Mouse (Mus musculus) forebrain, embryonic 11.5 days (tissue): ENCODE results near the gene Hist2h2bb. TPM values are rescaled to one million over a fixed set of nuclear protein-coding genes. Genes with fewer than 3 reads are reported as not detected.
"Not testable (repeated sequence)": the region's sequence is repeated elsewhere in the genome, so short reads cannot be mapped to it uniquely, and the experiment has no call there.

Source experiments
- ATAC-seq: fragments of 200-750 bp; cut with Nextera tagmentation; replicated peaks from 2 replicates; pipeline ENCODE4 v1.8.0; 2017; ENCODE audit warnings: moderate TSS enrichment; ENCODE audit not compliant: low FRiP score
- DNase-seq: peaks from one replicate; pipeline ENCODE4 v3.0.0-alpha.2; 2017; ENCODE audit warnings: low spot score
- H3K27ac ChIP-seq: fragments of 300-500 bp; sonication (generic); 2 replicates; pipeline ENCODE4 v1.5.1; 2014; ENCODE audit warnings: low read depth, low read length
- H3K27me3 ChIP-seq: fragments of 300-500 bp; sonication (generic); 2 replicates; pipeline ENCODE4 v1.6.1; 2014; ENCODE audit warnings: mild to moderate bottlenecking, low read length, mixed read lengths; ENCODE audit not compliant: control insufficient read depth, insufficient read depth
- H3K36me3 ChIP-seq: fragments of 300-500 bp; sonication (generic); 2 replicates; pipeline ENCODE4 v1.6.1; 2014; ENCODE audit warnings: mild to moderate bottlenecking, low read length, moderate library complexity, mixed read lengths; ENCODE audit not compliant: control insufficient read depth, insufficient read depth
- H3K4me1 ChIP-seq: fragments of 300-500 bp; sonication (generic); replicated peaks from 2 replicates; pipeline ENCODE4 v1.6.1; 2014; ENCODE audit warnings: low read length, mixed read lengths; ENCODE audit not compliant: control insufficient read depth, insufficient read depth
- H3K4me2 ChIP-seq: fragments of 300-500 bp; sonication (generic); 2 replicates; pipeline ENCODE4 v1.6.1; 2014; ENCODE audit warnings: low read depth, mild to moderate bottlenecking, low read length, moderate library complexity, mixed read lengths; ENCODE audit not compliant: severe bottlenecking
- H3K4me3 ChIP-seq: fragments of 300-500 bp; sonication (generic); 2 replicates; pipeline ENCODE4 v1.5.1; 2014; ENCODE audit warnings: low read depth, low read length
- H3K9ac ChIP-seq: fragments of 300-500 bp; sonication (generic); 2 replicates; pipeline ENCODE4 v1.6.1; 2014; ENCODE audit warnings: low read length
- H3K9me3 ChIP-seq: fragments of 300-500 bp; sonication (generic); 2 replicates; pipeline ENCODE4 v1.6.1; 2016; ENCODE audit warnings: low read length, mixed read lengths; ENCODE audit not compliant: control insufficient read depth
- WGBS: fragments of 180-500 bp; shearing (Covaris S2); extraction: QIAGEN DNeasy Blood & Tissue Kit; methylation state at CpG from one replicate; pipeline ENCODE4 v1.1.7; 2014; 5-methylcytosine and 5-hydroxymethylcytosine counted together
- polyA plus RNA-seq: library from polyadenylated mRNA; unstranded; fragments of >200 nt; fragmentation: Nextera tagmentation; extraction: Ambion mirVana; gene quantifications from 2 replicates; pipeline ENCODE4 v1.2.1, GENCODE M21; 2014

The Hist2h2bb gene
- polyA plus RNA-seq, 1 experiment from 2014 or later, result 28.7 TPM

DNA sequence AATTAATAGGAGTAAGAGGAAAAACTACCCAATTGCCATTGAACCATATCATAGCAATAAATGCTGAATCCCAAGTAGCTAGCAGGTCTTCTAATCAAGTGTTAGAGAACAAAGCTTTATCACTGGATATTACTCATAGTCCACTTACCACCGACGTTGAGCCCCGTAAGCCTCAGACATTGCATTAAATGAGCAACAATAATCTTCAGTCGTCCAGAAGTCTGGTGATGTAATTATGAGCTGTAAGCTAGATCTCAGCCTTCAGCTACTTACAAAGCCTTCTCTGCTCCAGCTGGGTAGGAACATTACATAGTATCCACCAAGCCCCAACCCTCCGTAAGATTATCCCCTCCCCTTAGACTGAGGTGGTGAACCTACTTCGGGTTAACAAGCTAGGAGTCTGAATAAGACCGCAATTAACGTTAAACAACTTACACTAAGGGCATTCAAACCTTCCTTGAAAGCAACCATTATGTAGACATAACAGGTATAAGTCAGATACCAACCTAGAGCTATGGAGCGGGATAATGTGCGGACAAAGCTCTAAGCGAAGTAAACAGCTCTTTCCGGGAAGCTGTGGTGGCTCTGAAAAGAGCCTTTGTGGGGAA, 31.5 kb upstream of the Hist2h2bb start:
- H3K27ac ChIP-seq, result peak overlapping the region; percentile 75
- H3K27me3 ChIP-seq, result no peaks in the 10 kb centered on the region
- H3K36me3 ChIP-seq, result no peaks in the 10 kb centered on the region
- 0 out of 2 replicates have a peak, but pooled peaks cover 2% of the 10 kb centered on the region for H3K4me1 ChIP-seq
- peak overlapping the region; percentile 33 for H3K4me3 ChIP-seq
- peak overlapping the region; percentile 55 for H3K4me2 ChIP-seq
- under 1% methylated on average over 12 of the region's 12 CpGs for WGBS
- DNase-seq, result no peak
- H3K9ac ChIP-seq, result peak overlapping the region; percentile 65
- no peak for ATAC-seq
- no peaks in the 10 kb centered on the region for H3K9me3 ChIP-seq

DNA sequence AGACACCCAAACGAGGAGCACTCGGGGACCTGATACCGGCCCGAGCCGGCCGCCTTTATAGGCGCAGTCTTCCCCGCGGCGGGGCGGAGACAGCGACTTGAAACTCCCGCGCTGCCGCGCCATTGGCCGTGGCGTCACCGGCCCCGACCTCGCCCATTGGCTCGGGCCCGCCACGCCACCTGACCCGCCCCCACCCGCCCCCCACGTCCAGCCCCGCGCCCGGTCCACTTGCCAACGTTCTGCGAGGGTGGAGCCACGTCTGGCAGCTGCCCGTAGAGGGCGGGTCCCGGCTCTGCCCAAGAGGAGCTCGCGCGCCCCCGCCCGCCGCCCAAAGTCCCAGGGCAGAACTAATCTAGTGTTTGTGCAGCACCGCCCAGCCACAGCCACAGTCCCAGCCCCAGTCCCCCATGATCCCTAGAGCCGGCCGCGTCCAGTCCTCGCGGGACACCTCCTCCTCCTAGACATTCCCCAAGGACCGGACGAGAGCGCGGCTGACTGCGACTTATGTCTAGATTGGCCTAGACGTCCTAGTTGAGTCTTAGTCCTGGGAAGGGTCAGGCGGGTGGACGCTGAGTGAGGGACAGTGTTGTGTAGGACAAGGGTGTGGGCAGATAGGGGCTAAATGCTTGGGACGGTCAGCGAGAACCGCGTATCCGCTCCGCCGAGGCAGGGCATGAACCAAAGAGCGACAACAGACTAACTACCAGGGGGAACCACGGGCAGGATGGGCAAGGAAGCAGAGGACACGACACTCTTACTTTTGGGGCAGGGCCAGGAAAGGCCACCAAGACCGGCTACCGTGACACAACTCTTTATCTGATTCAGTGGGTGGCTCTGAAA, 30.4 kb upstream of the Hist2h2bb start, which contains the start of gene Hist2h3c2:
Gene Hist2h3c2, minus strand, starts transcription at position 174 of the 840 bp plus-strand sequence.
- Histone ChIP-seq H3K4me3 (peak within 1 kb of the TSS; percentile 33), H3K27ac (peak within 1 kb of the TSS; percentile 75), H3K9ac (peak within 1 kb of the TSS; percentile 65), H3K4me2 (peak within 1 kb of the TSS; percentile 55)
- not testable (repeated sequence) for H3K4me1 ChIP-seq, H3K36me3 ChIP-seq, H3K27me3 ChIP-seq, H3K9me3 ChIP-seq, DNase-seq
- WGBS, result 0% methylated on average over 10 of the region's 68 CpGs
- ATAC-seq, result peak; percentile 93

DNA sequence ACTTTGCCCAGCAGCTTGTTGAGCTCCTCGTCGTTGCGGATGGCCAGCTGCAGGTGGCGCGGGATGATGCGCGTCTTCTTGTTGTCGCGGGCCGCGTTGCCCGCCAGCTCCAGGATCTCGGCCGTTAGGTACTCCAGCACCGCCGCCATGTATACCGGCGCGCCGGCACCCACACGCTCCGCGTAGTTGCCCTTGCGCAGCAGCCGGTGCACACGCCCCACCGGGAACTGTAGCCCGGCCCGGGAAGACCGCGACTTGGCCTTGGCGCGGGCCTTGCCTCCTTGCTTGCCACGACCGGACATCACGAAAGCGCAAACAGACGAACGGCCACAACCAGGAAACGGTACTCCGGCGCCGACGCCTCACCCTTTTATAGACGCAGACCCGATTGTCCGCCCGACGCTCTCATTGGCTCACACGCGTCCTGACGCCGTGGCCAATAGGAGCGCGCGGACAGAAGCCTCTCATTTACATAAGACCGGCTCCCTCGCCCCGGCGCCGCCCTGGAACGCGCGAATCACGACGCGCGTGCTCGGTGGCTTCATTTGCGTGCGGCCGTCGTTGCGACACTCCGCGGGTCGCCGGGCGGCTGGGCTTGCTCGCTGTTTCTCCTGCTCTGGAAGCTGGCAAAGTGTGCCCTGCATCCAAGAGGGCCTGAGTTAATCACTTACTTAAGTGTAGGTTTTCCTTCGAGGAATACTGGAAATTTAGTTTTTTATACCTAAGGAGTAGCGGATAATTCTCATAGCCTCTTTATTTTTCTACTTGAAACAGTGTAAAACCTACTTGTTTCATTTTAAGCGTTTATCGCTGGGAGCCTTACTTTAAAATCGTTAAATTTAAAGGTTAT, 29.4 kb upstream of the Hist2h2bb start, which contains the start of gene Hist2h2aa2:
Gene Hist2h2aa2, minus strand, starts transcription at position 328 of the 850 bp plus-strand sequence.
- WGBS, result 6% methylated on average over 24 of the region's 85 CpGs
- not testable (repeated sequence) for H3K27me3 ChIP-seq, H3K9me3 ChIP-seq, H3K36me3 ChIP-seq, H3K4me1 ChIP-seq
- Histone ChIP-seq H3K9ac (peak within 1 kb of the TSS; percentile 64), H3K4me3 (peak within 1 kb of the TSS; percentile 21; the same call in 1 of the 2 replicates), H3K4me2 (peak within 1 kb of the TSS; percentile 31; the same call in 1 of the 2 replicates), H3K27ac (peak within 1 kb of the TSS; percentile 84)
- DNase-seq (peak; percentile 87), ATAC-seq (peak; percentile 80)

DNA sequence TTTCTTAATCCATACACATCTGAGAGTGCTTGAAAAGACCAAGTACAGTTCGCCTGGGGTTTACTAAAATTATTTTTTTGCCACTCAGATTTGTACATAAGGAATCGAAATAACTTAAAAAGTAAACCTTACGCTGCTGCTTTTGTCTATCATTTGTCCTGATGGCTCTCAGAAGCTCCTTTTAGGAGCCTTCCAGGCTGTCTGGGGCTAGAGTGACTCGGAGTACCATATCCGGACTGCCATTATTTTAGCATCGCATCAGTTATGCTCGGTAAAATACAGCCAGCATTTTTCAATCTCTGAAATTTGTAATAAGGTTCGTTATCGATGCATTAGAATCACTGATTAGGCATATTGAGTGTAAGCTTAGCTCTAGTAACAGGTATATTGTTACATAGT, 28.8 kb upstream of the Hist2h2bb start:
- Histone ChIP-seq H3K4me1 (peaks cover 6% of the 10 kb centered on the region; the same call in 1 of the 2 replicates), H3K4me3 (no peak overlapping the region), H3K9ac (peak overlapping the region; percentile 64), H3K4me2 (no peak overlapping the region), H3K36me3 (no peaks in the 10 kb centered on the region), H3K9me3 (no peaks in the 10 kb centered on the region), H3K27ac (peak overlapping the region; percentile 84), H3K27me3 (no peaks in the 10 kb centered on the region)
- ATAC-seq (no peak), DNase-seq (no peak)
- WGBS, result 76% methylated on average over 9 of the region's 9 CpGs

DNA sequence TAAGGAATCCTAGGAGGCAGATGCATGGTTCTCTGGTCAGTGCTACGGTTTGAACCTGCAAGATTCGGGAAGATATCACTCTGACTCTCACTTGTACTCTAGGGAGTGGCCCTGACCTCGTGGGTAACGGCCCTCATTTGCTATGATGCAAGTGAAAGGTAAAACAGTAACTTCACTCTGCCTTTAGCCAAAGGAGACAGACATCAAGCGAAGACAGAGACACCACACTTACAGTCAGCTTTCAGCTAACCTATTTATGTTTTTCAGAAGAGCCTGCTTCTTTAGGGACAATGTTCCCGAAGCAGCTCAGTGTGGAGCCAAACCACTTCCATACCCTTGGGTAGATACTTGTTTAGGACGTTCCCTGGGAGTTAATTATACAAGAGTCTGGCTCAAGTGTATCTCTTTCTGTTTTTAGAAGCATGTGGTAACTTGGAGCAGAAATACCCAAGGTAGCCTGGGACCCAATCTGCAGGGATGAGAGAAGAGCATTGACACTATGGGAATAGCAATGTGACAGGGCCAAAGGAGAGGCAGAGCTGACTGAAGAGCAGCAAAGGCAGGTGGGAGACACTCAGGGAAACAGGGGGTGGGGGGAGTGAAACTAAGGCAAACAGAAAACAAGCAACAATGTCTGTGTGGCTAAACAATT, 25.5 kb upstream of the Hist2h2bb start:
- no peaks in the 10 kb centered on the region; the same call in 1 of the 2 replicates for H3K27me3 ChIP-seq
- 0 out of 2 replicates have a peak overlapping the region, but pooled peaks have one; percentile 41 for H3K4me3 ChIP-seq
- H3K27ac ChIP-seq, result peak overlapping the region; percentile 97
- WGBS, result 86% methylated on average over 7 of the region's 7 CpGs
- H3K36me3 ChIP-seq, result no peaks in the 10 kb centered on the region
- DNase-seq (no peak), ATAC-seq (no peak)
- peak overlapping the region; percentile 85 for H3K9ac ChIP-seq
- H3K4me2 ChIP-seq, result peak overlapping the region; percentile 63; the same call in 1 of the 2 replicates
- H3K9me3 ChIP-seq, result no peaks in the 10 kb centered on the region
- H3K4me1 ChIP-seq, result peaks cover 6% of the 10 kb centered on the region; the same call in 1 of the 2 replicates

DNA sequence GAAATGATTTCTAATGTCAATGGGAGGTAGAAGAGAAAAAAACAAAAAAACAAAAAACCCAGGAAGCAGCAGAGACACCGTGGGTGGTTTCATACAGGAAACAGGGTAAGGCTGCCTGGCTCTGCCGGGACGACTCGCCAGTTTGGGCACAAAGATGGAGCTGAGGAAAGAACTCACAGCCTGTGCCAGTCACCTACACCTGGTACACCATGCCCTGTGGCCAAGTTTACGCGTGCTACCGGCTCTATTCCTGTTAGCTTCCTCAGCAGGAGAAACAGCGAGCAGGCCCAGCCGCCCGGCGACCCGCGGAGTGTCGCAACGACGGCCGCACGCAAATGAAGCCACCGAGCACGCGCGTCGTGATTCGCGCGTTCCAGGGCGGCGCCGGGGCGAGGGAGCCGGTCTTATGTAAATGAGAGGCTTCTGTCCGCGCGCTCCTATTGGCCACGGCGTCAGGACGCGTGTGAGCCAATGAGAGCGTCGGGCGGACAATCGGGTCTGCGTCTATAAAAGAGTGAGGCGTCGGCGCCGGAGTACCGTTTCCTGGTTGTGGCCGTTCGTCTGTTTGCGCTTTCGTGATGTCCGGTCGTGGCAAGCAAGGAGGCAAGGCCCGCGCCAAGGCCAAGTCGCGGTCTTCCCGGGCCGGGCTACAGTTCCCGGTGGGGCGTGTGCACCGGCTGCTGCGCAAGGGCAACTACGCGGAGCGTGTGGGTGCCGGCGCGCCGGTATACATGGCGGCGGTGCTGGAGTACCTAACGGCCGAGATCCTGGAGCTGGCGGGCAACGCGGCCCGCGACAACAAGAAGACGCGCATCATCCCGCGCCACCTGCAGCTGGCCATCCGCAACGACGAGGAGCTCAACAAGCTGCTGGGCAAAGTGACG, 24.3 kb upstream of the Hist2h2bb start, which contains the start of gene Hist2h2aa1:
Gene Hist2h2aa1, plus strand, starts transcription at position 495 of the 884 bp plus-strand sequence.
- peak; percentile 86 for ATAC-seq
- peak within 1 kb of the TSS; percentile 97 for H3K27ac ChIP-seq
- H3K9me3 ChIP-seq, H3K36me3 ChIP-seq, H3K4me1 ChIP-seq, H3K27me3 ChIP-seq: not testable (repeated sequence)
- WGBS, result 0% methylated on average over 12 of the region's 88 CpGs
- H3K4me3 ChIP-seq, result peak within 1 kb of the TSS; percentile 41
- peak; percentile 85 for DNase-seq
- H3K9ac ChIP-seq, result peak within 1 kb of the TSS; percentile 85
- H3K4me2 ChIP-seq, result peak within 1 kb of the TSS; percentile 63

DNA sequence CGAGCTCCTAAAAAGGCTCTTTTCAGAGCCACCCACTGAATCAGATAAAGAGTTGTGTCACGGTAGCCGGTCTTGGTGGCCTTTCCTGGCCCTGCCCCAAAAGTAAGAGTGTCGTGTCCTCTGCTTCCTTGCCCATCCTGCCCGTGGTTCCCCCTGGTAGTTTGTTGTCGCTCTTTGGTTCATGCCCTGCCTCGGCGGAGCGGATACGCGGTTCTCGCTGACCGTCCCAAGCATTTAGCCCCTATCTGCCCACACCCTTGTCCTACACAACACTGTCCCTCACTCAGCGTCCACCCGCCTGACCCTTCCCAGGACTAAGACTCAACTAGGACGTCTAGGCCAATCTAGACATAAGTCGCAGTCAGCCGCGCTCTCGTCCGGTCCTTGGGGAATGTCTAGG, 23.5 kb upstream of the Hist2h2bb start:
- DNase-seq, H3K27me3 ChIP-seq, ATAC-seq, H3K4me1 ChIP-seq, H3K36me3 ChIP-seq, H3K9me3 ChIP-seq: not testable (repeated sequence)
- Histone ChIP-seq H3K4me3 (peak overlapping the region; percentile 21; the same call in 1 of the 2 replicates), H3K4me2 (0 out of 2 replicates have a peak overlapping the region, but pooled peaks have one; percentile 21), H3K27ac (0 out of 2 replicates have a peak overlapping the region, but pooled peaks have one; percentile 46), H3K9ac (peak overlapping the region; percentile 43; the same call in 1 of the 2 replicates)
- WGBS, result 0% methylated on average over 10 of the region's 21 CpGs
